Mouse (Mus musculus) erythroblast, adult 5-6 weeks (primary cell): ENCODE results near the gene Lasp1. TPM values are rescaled to one million over a fixed set of nuclear protein-coding genes. Genes with fewer than 3 reads are reported as not detected.

Experiments
- ATAC-seq: replicated peaks from 2 replicates; pipeline ENCODE4 v1.8.0; 2016; ENCODE audit warnings: moderate number of reproducible peaks, mild to moderate bottlenecking, moderate TSS enrichment, inconsistent platforms; ENCODE audit not compliant: poor library complexity, low FRiP score, severe bottlenecking
- total RNA-seq, 2 experiments: library from RNA; stranded (forward) in 1 of 2; stranded (reverse) in 1 of 2; fragments of 150-400 nt in 1 of 2; fragments of 200-764, 138-1000 nt in 1 of 2; gene quantifications; 2 replicates each; pipeline versions ENCODE4 v1.2.3 to v1.2.4; 2015 to 2017; ENCODE audit warnings: low replicate concordance in 2 of 2

The Lasp1 gene
- total RNA-seq, 2 experiments from 2014 or later: 54.8 to 129 TPM

DNA sequence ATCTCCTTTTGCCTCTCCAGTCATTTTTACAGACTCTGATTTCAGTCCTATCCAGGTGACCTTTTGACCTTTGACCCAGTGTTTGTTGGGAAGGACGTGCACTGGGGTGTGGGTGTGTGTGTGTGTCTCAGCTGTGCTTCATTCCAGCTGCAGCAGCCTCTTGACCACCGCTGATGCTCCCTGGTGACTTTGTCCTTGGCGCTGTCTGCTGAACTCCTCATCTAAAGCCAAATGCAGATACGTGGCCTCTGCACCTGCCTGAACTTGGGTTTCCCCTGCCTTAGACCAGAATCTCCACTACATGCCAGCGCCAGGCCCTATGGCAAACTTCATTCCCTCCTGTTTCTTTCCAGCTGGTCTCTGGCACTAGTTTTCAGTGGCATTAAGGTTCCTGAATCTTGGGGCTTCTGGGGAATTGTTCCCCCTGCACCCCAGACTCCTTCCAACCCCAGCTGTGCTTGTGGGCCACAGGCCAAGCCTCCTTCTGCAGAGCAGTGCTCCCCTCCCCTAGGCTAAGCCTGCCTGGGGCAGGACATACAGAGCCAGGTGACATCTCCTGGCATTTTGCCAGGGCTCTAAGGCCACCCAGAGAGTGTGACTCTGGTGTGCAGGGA, 9.9 kb downstream of the Lasp1 start:
- no peak for ATAC-seq

DNA sequence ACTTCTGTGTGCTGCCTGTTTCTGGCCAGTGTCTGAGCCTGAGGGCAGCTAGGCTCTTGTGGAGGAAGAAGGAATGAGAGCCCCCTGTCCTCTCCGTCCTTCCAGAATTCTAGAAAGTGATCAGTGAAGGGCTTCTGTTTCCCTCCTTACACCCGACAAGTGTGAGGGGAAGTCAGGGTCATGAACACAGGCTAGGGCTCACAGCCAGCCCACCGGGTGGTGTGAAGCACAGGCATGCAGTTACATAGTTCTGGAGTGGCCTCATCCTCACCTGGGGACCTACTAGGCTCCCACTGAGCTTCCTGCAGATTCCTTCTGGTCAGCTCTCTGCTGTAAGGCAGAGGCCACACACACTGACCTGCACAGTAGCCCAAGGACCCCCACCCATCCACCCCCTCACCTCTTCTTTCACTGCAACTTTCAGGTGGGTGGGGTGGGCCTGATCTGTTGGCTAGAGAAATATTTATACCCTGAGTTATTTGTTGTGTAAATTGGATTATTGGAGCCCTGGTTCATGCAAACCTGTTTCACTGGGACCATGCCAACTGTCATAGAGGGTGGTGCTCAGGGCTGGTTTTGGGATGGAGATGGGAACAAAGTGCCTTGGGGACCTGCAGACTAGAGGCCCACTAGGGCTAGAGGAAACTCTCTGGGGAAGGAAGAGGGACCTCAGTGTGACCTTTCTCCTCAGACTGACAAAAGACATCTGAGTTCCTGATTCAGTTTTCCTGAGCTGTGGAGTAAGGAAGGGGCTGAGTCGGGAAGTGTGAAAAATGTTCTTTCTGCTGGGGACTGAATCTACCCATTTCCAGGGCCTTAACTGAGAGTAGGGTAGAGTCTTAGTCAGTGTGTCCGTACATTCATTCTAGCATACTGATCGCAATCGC, 10.7 kb downstream of the Lasp1 start:
- ATAC-seq: no peak

DNA sequence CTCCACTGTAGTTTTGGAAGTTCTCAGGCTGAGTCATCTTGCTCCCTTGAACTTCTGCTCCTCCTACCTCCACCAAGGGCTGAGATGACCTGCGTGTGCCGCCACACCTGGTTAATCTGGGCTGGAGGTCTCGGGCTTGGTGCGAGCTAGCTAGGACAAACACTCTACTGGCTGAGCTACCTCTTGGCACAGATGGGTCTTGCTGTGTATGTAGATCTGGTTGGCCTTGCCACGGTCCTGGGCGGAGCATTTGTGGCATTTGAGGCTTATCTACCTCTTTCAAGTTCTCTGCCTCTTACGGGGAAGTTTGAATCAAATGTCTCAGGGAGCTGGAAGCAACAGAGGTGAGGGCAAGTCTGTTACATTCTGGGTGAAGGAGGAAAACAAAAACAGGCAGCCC, 11.6 kb downstream of the Lasp1 start:
- no peak for ATAC-seq

- no peak for ATAC-seq
Measured at GRCm38 (mm10) chr11:97810970-97811369, 12.2 kb downstream of the Lasp1 start.

DNA sequence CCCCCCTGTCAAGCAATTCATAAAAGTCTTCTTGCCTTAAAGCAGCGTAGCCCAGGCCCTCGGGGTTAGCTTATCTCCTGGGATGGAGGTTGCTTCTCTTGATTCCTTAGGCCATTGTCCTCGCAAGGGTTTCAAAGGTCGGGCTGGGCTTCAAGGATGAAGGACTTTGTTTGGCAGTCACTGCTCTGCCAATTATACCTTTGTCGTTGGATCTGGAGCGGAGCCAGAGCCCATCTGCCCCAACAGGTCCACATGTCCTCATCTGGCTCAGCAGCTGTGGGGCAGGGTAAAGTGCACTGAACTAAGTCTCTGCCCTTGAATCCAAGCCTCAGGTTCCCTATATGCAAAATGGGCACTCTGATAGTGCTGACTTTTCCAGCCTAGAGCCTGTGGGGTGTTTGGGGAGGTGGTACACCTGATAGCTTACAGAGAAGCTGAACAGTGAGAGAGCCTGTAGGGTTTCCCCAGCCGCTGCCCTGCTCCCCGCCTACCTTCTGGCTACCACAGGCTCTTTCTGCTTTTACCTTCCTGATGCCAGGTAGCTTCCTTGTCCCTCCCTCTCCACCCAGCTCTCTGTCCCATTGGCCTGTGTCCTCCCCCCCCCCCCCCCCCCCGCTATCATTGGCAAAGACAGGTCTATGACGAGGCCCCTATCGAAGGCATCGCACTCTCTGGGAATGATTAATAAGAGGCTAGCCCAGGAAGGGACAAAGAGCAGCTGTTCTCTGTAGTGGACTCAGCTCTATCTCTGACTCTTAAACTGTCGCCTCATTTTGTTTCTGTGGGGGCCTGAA, 13.0 kb downstream of the Lasp1 start:
- ATAC-seq: no peak

DNA sequence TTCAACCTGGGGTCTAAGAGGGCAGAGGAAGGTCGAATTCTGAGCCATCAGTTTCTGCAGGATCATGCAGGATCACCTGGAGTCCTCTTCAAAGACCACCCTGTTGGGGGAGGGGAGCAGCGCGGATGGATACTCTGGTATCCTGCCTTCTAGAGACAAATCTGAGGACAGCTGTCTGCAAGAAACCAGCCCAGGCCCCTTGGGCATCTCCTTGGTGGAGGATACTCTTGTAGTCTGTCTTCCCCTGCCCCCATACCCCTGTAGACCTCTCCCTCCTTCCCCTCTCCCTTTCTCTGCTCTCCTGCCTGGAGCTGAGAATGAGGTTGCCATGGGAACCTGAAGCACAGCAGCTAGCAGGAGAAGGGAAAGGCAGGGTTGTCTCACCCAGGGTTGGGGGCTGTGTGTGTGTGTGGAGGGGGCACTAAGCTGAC, 13.7 kb downstream of the Lasp1 start:
- no peak for ATAC-seq

DNA sequence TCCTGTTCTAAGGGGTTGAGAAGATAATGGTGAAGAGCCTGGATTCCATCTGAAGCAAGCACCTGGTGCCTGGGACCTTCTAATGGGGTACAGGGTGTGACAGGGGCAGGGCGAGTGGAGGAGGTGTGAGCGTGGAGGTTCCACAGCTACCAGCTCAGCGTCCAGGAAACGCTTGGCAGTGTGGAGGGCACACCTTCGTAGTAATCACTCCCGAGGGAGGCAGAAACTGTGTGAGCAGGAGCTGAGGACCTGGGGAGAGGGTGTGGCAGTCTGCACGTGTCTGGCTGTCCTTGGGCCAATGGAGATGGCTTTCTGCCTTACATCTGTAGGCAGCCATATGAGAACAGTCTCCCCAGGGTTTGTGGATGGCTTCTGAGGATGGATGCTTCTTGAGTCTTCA, 14.3 kb downstream of the Lasp1 start:
- ATAC-seq: no peak

DNA sequence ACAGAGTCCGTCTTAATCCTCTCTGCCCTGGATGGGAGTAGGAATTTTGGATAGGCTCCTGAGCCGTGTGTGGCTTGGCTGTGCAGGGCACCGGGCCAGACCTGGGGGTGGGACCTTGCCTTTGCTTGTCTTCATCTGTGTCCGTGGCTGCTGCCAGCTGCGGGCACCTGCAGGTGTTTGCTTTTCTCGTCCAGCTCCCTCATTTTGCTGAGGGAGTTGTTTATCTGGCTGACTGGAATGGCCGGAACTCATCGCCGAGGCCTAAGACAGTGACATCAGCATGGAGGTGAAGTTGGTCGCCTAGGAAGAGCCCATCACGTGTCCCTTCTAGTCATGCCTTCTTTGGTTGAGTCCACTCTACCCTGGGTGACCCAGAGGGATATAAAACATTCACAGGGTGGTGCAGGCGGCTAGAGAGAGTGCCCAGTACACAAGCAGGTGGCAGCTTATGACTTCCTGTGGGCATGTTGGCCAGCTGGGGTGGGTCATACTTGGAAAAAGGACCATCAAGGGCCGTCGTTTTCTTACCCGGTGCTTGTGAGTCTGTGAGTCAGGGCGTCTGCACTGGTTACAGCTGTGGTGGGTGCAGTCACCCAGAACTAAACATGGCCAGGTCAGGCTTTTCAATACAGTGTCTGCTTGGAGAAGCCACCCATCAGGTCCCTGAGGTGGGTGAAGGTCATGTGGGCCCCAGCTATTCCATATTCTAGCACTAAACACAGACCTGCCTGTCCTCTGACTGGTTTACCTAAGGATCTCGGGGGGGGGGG, 15.1 kb downstream of the Lasp1 start:
- ATAC-seq: no peak

DNA sequence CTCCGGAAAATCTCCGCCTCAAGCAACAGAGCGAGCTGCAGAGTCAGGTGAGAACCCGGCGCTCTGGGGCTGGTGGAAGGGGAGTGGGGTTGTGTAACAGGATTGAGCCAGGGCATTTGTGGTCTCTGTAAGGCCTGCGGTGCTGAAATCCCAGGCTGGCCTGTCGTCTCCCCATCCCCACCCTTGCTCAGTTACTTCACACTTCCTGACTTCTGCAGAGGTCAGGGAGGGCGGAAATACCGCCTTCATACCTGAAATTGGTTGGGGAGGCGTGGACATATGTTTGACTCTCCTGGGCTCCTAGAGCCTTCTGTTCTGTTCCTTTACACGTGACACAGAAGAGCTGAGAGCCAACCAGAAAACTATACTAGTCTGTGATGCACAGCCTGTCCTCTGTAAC, 16.9 kb downstream of the Lasp1 start:
- ATAC-seq: no peak

DNA sequence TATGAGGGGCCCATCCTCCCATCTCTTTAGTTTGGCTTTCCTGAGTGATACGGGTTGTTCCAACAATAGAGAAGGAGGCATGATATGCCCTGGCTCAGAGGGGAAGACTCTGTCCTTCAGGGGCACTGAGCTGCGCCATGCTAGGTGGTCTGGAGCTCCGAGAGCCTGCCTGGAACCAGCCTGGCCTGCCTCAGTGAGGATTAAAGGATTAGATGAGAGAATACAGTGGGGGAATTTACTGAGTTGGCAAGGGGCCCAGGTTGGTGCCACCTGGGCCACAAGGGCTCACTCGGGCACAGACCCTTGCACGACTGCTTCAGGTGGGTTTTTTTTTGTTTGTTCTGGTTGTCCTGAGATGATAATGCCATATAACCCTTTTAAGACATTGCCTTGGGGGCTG, 17.4 kb downstream of the Lasp1 start:
- ATAC-seq: no peak

DNA sequence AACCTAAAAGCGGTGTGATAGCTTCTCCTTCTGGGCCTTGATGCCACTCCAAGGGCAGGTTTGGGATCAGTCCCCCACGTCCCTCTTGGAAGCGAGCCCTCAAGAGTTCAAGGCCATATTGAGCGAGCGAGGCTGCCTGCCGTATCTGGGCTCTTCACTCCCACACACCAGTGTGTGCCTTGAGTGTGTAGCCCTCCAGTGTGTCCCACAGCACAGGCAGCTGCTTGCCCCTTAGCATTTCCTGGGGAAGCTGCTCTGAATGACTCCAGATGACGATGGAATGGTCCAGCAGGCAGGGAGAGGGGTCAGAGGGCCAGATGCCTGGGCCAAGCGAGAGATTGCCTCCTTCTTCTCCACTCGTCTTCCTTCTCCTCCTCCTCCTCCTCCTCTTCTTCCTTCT, 18.1 kb downstream of the Lasp1 start:
- ATAC-seq: no peak

DNA sequence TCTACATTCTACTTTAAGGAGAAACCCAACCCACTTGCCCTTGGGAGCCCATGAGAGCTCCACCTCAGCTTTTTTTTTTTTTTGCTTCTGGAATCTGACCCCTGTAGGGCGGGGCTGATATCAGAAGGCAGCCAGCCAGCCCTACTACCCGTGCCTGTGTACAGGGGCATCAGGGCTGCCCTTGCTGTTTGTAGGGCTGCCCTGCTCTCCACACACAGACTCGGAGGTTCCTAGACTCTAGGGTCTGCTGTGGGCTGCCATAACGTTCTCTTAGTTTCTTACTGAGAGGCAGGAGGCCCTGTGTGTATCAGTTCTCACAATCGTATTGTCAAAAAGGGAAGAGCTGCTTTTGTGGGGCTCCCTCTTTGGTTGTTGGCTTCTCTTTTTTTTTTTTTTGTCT, 18.6 kb downstream of the Lasp1 start:
- no peak for ATAC-seq

- no peak for ATAC-seq
Measured at GRCm38 (mm10) chr11:97818003-97818402, 19.2 kb downstream of the Lasp1 start.

DNA sequence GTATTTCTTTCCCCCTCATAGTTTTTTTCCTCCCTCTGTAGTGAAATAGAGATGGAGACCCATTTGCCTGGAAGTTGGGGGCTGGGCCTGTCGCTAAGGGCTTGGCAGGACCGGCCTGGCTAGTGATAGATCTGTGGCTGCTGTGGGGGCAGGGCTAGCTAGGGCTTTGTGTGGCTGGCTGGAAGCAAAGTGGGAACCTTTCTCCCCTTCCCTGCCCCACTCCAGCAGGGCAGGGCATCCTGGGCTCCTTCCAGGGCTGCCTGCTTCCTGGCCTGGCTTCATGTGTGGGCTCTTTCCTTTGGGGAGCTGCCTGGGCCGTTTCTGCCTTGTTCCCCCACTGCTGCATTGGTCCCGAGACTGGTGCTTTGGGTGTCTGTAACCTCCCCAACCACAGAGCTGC, 19.8 kb downstream of the Lasp1 start:
- ATAC-seq: no peak

DNA sequence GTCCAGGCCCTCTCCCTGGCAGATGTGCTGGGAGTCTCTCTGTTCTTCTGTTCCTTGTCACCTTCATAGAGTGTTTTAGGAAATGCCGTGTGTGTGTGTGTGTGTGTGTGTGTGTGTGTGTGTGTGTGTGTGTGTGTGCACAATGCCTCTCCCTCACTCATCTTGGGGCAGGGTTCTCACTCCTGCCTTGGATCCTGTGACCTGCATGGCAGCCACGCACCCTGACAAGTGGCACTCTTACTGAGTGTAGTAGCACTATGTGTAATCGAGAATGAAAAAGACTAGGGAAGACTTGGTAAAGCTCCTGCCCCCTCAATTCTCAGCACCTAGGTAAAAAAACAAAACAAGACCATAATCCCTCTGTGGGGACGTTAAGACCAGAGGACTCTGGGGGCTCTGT, 20.3 kb downstream of the Lasp1 start:
- ATAC-seq: no peak

DNA sequence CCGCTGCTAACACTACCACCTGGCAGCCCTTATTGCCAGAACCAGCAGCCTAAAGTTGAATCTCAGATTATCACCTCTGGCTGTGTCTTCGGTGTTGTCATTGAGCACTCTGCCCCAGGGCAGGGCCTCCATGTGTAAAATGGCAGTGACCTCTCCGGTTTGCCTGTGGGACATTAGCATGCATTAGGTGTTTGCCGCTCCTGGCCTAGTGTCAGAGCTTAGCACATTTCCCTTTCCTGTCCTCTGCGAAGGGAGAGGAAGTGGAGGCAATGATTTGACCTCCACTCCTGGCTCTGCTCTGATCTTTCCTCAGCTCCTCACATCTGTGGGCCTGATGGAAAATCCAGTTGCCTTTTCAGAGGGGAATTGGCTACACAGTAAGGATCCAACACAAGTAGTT, 21.1 kb downstream of the Lasp1 start:
- no peak for ATAC-seq

DNA sequence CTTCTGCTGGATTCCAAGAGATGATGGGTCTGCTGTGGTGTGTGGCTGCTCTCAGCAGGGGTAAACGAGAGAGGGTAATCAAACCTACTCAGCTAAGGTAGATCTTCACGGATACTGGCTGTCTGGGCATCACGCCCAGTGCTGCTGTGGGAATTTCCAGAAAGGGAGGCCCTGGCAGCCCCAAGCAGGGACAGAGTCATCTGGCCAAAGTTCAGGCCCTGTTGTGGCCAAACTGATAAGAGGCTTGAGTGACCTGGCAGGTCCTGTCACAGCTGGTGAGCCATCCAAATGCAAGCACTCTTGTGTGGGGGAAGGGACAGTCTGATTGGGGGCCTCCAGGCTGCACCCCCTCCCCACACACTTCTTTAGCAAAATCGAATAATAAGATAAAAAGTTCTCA, 22.0 kb downstream of the Lasp1 start:
- no peak for ATAC-seq

- ATAC-seq: no peak
Measured at GRCm38 (mm10) chr11:97821401-97822064, 22.7 kb downstream of the Lasp1 start.

DNA sequence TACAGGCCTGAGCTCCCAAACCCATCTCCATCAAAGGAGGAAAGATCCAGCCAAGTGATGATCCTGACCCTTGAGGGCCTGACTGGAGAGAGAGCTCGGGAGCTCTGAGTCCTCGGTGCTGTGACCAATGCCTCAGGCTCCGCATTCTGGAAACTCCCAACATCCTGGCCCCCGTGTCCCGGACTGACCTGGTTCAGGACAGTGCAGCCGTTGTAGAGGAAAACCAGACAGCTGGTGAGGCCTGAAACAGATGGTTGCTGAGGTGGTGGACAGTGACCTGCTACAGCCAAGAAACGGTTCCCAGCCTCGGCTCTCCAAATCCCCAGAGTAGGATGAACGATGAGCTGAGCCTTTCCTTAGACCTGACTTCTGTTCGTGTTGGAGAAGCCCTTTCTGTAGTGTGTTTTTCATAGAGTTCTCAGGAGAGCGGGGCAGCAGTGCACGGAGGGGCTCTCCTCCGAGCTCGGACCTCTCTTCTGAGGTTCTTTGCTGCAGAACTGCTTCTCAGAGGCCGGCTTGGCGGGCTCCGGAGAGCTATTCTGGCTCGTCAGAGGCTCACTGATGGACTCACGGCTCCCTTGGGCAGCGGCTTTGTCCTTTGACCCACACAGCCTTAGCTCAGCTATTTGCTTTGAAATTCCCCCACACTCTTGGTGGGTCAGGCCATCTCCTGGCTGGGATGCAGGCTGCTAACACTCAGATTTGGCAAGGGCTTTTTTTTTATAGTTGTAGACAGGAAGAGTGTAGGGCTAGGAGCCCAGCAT, 24.2 kb downstream of the Lasp1 start:
- ATAC-seq: no peak
